Mouse (Mus musculus) embryonic facial prominence, embryonic 10.5 days (tissue): ENCODE data around the gene Kdm2a. TPM values are rescaled to one million over a fixed set of nuclear protein-coding genes. Genes with fewer than 3 reads are reported as not detected.
A peak's percentile ranks its signal among the peaks of the same experiment; 100 is the strongest.

Source experiments
- DNase-seq: peaks from one replicate; pipeline ENCODE4 v3.0.0-alpha.2; 2017; ENCODE audit warnings: low spot score
- H3K27ac ChIP-seq: fragments of 300-500 bp; sonication (generic); replicated peaks from 2 replicates; pipeline ENCODE4 v1.5.1; 2016; ENCODE audit warnings: mild to moderate bottlenecking
- H3K27me3 ChIP-seq: fragments of 300-500 bp; sonication (generic); replicated peaks from 2 replicates; pipeline ENCODE4 v1.6.1; 2016; ENCODE audit warnings: low read depth, mild to moderate bottlenecking; ENCODE audit not compliant: poor library complexity, severe bottlenecking
- H3K36me3 ChIP-seq: fragments of 300-500 bp; sonication (generic); replicated peaks from 2 replicates; pipeline ENCODE4 v1.6.1; 2016; ENCODE audit warnings: mild to moderate bottlenecking, moderate library complexity
- H3K4me1 ChIP-seq: fragments of 300-500 bp; sonication (generic); 2 replicates; pipeline ENCODE4 v1.6.1; 2016
- H3K4me3 ChIP-seq: fragments of 300-500 bp; sonication (generic); 2 replicates; pipeline ENCODE4 v1.5.1; 2016; ENCODE audit warnings: mild to moderate bottlenecking, moderate library complexity
- H3K9me3 ChIP-seq: fragments of 300-500 bp; sonication (generic); 2 replicates; pipeline ENCODE4 v1.6.1; 2016; ENCODE audit warnings: mild to moderate bottlenecking
- WGBS: fragments of 180-500 bp; shearing (Covaris S2); methylation state at CpG from one replicate; pipeline ENCODE4 v1.1.7; 2016; 5-methylcytosine and 5-hydroxymethylcytosine counted together
- polyA plus RNA-seq: library from polyadenylated mRNA; unstranded; fragments of >200 nt; fragmentation: Nextera tagmentation; extraction: Ambion mirVana; gene quantifications from 2 replicates; pipeline ENCODE4 v1.2.1, GENCODE M21; 2016

The Kdm2a gene
- polyA plus RNA-seq, 1 experiment from 2014 or later: 69.6 TPM

- WGBS: 83% methylated on average over 6 of the region's 6 CpGs
- Histone ChIP-seq H3K27ac (no peak overlapping the region), H3K4me1 (no peaks in the 10 kb centered on the region), H3K36me3 (peaks cover 56% of the 10 kb centered on the region), H3K9me3 (no peaks in the 10 kb centered on the region), H3K4me3 (no peak overlapping the region), H3K27me3 (no peaks in the 10 kb centered on the region)
- DNase-seq: no peak
Observed at GRCm38 (mm10) chr19:4315223-4315944, 82.7 kb downstream of the Kdm2a start.

GRCm38 (mm10) chr19:4309776-4310185 lies 88.3 kb downstream of the Kdm2a start:
- Histone ChIP-seq H3K36me3 (peaks cover 5% of the 10 kb centered on the region), H3K27ac (no peak overlapping the region), H3K9me3 (no peaks in the 10 kb centered on the region), H3K4me3 (no peak overlapping the region), H3K4me1 (peaks cover 13% of the 10 kb centered on the region), H3K27me3 (no peaks in the 10 kb centered on the region)
- peak; percentile 69 for DNase-seq

GRCm38 (mm10) chr19:4309302-4309701 lies 88.8 kb downstream of the Kdm2a start:
- Histone ChIP-seq H3K27ac (no peak overlapping the region), H3K4me3 (no peak overlapping the region), H3K4me1 (peaks cover 18% of the 10 kb centered on the region), H3K36me3 (peaks cover 5% of the 10 kb centered on the region), H3K27me3 (no peaks in the 10 kb centered on the region), H3K9me3 (no peaks in the 10 kb centered on the region)
- DNase-seq: no peak
- 92% methylated on average over 4 of the region's 4 CpGs for WGBS

- no peaks in the 10 kb centered on the region for H3K9me3 ChIP-seq
- peak within 1 kb of the TSS; percentile 96 for H3K4me3 ChIP-seq
- H3K4me1 ChIP-seq: peaks cover 49% of the 10 kb centered on the region
- peak; percentile 90 for DNase-seq
- H3K36me3 ChIP-seq: no peaks in the 10 kb centered on the region
- 9% methylated on average over 46 of the region's 46 CpGs for whole genome bisulfite sequencing
- H3K27ac ChIP-seq: peak within 1 kb of the TSS; percentile 94
- H3K27me3 ChIP-seq: no peaks in the 10 kb centered on the region
Observed at GRCm38 (mm10) chr19:4306190-4306577, 91.9 kb downstream of the Kdm2a start, which contains the start of gene Grk2. Grk2 (minus strand) TSS chr19:4306222.

GRCm38 (mm10) chr19:4305491-4306189 lies 92.4 kb downstream of the Kdm2a start:
- H3K27ac ChIP-seq: peak overlapping the region; percentile 94

DNA sequence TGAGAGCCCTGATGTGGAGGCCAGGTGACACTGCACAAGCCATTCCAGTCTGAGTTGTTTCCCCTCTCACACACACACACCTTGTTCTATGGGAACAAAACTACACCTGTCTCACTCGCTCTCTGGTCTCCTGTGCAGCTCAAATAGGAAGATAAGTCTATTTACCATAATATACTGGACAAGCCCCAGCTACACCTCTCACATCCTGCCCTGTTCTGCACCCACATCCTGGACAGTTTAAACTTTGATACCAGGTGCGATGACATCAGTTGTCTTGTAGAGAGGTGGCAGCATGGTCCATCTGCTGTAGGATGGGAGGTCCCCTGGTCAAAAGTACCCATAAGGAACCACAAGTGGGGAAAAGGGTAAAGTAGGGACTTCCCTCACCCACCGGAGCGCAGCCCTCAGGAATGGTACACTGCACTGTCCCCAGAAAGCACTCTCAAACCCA lies 93.2 kb downstream of the Kdm2a start:
- WGBS: 58% methylated on average over 4 of the region's 4 CpGs
- H3K36me3 ChIP-seq: no peaks in the 10 kb centered on the region; the same call in 1 of the 2 replicates
- DNase-seq: no peak
- no peaks in the 10 kb centered on the region for H3K27me3 ChIP-seq
- H3K4me1 ChIP-seq: peaks cover 62% of the 10 kb centered on the region
- H3K27ac ChIP-seq: peak overlapping the region; percentile 94
- no peaks in the 10 kb centered on the region for H3K9me3 ChIP-seq
- H3K4me3 ChIP-seq: peak overlapping the region; percentile 96

More at GRCm38 (mm10) chr19:4305491-4306189, 92.4 kb downstream of the Kdm2a start:
- no peaks in the 10 kb centered on the region for H3K9me3 ChIP-seq
- H3K4me3 ChIP-seq: peak overlapping the region; percentile 96
- no peaks in the 10 kb centered on the region for H3K27me3 ChIP-seq
- 2% methylated on average over 68 of the region's 68 CpGs for WGBS
- no peaks in the 10 kb centered on the region; the same call in 1 of the 2 replicates for H3K36me3 ChIP-seq
- DNase-seq: peak; percentile 74
- H3K4me1 ChIP-seq: peaks cover 55% of the 10 kb centered on the region

- Histone ChIP-seq H3K4me3 (peak overlapping the region; percentile 96), H3K9me3 (no peaks in the 10 kb centered on the region), H3K27ac (peak overlapping the region; percentile 30; the same call in 1 of the 2 replicates), H3K4me1 (peaks cover 62% of the 10 kb centered on the region), H3K36me3 (no peaks in the 10 kb centered on the region; the same call in 1 of the 2 replicates), H3K27me3 (no peaks in the 10 kb centered on the region)
- DNase-seq: no peak
- WGBS: 77% methylated on average over 5 of the region's 5 CpGs
Observed at GRCm38 (mm10) chr19:4304251-4304821, 93.7 kb downstream of the Kdm2a start.

GRCm38 (mm10) chr19:4303640-4303995 lies 94.5 kb downstream of the Kdm2a start:
- DNase-seq: no peak
- no peaks in the 10 kb centered on the region for H3K27me3 ChIP-seq
- H3K27ac ChIP-seq: no peak overlapping the region
- H3K36me3 ChIP-seq: no peaks in the 10 kb centered on the region; the same call in 1 of the 2 replicates
- H3K9me3 ChIP-seq: no peaks in the 10 kb centered on the region
- 92% methylated on average over 5 of the region's 5 CpGs for WGBS
- peaks cover 62% of the 10 kb centered on the region for H3K4me1 ChIP-seq
- no peak overlapping the region for H3K4me3 ChIP-seq

DNA sequence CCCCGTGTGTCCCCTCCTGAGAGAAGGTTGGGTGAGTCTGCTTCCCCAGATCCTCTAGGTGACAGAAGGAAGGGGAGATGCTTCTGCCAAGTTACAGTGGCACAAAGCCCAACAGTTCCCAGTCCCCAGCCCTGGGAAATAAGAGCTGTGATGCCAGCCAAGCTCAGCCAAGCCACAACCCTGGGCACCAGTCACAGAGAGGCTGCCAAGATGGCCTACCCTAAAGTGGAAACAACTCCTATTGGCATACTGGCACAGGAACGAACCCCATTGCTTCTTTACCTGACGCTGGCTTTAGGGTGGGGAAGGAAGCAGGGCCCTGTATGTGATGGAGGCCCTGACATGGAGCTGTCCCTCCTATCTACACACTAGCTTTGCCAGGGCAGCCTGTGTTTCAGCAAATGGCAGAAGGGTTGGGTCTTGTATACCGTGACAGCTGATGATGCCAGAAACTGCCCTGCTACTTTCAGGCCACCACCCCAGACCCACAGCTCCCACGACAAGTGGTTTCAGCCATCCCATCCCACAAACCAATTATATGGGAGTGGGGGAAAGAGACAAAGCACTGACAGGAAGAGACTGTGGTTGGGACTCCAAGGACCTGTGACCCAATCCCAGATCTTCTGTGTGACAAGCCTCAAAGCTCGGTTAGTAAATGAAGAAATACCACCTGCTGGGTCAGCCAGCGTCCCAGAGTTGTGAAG lies 95.0 kb downstream of the Kdm2a start:
- peak overlapping the region; percentile 79 for H3K27ac ChIP-seq
- no peak for DNase-seq
- 75% methylated on average over 7 of the region's 7 CpGs for WGBS
- H3K36me3 ChIP-seq: peaks cover 4% of the 10 kb centered on the region
- peaks cover 64% of the 10 kb centered on the region for H3K4me1 ChIP-seq
- H3K27me3 ChIP-seq: no peaks in the 10 kb centered on the region
- no peaks in the 10 kb centered on the region for H3K9me3 ChIP-seq
- peak overlapping the region; percentile 43 for H3K4me3 ChIP-seq

DNA sequence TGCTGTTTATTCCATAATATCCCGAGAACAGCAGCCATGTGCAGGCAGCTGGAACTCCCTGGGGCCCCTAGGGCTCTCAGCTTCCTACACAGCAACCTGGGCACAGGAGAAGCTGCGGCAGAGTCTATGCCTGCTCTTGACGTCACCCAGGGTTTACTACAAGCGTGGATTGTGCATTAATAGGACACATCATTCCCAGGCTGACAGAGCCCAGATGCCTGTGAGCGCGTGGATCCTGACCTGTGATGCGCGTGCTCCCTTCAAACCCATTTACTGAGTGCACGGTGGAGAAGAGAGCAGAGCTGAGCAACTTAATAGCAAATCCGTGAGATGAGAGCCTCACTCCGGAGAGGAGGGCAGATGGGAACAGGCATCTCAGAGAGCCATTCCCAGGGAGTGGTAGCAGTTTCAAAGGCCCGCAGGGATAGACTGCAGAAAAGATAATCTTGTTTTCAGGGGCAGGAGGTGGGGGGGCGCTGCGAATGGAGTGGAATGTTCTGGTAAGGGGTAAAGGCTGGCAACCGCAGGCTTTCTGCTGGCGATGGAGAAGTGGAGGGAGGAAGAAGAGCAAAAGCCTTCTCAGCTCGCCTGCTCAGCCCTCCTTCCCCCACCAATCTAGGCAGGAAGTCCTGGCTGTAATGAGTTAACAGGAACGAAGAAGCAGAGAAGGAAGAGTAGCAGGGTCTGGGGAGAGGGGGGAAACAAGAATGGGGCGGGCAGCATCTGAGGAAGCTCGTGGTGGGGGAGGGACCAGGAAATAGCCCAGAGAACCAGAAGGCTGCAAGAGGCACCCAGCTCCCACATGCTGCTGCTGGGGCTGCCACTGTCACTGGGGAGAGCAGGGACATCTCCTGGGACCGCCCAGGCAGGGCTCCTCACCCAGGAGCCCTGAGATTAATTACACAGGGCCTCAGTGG lies 96.1 kb downstream of the Kdm2a start:
- H3K27me3 ChIP-seq: no peaks in the 10 kb centered on the region
- peak overlapping the region; percentile 79 for H3K27ac ChIP-seq
- WGBS: 33% methylated on average over 21 of the region's 21 CpGs
- peak overlapping the region; percentile 43 for H3K4me3 ChIP-seq
- peaks cover 67% of the 10 kb centered on the region for H3K4me1 ChIP-seq
- peaks cover 11% of the 10 kb centered on the region for H3K36me3 ChIP-seq
- H3K9me3 ChIP-seq: no peaks in the 10 kb centered on the region
- peak; percentile 47 for DNase-seq

DNA sequence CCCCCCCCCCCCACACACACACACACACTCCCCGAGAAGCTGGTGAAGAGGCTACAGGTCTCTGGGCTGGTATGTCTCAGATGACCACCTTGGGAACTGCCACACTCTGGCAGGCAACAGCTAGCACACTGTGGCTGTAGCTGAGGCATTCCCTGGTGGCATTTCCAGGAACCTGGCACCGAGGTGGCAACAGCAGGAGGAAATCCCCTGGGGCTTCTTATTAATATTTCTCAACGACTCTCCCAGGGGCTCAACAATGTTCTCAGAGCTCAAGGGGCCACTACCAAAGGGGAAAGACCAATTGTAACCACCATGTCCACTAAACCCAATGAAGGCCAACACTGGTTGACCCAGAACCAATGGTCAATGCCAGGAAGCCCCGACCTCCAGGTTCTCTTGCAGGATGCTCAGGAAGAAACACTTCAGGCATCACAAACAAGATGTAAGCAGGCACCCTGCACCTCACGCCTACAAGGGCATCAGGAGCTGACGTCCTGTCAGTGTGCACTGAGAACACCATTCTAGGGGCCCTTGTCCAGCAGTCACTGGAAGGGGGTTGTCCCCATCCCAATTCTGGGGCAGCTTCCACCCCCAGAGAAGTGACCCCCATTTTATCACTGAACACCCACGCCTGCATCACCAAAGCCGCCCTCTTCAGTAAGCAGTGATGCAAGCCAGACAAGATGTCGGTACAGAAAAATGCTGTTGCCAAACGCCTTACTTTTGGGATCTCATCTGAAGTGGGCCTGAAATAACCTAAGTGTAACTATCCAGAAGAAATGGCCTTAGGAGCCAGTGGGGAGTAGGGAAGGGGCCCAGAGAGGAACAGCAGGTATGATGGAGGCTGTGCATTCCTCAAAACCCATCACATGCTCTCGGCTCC lies 97.0 kb downstream of the Kdm2a start:
- no peak for DNase-seq
- H3K9me3 ChIP-seq: no peaks in the 10 kb centered on the region
- H3K36me3 ChIP-seq: peaks cover 19% of the 10 kb centered on the region
- no peak overlapping the region for H3K4me3 ChIP-seq
- H3K27ac ChIP-seq: peak overlapping the region; percentile 79; the same call in 1 of the 2 replicates
- 74% methylated on average over 11 of the region's 11 CpGs for WGBS
- peaks cover 68% of the 10 kb centered on the region for H3K4me1 ChIP-seq
- H3K27me3 ChIP-seq: no peaks in the 10 kb centered on the region
